Mouse (Mus musculus): ENCODE measurements around the gene Snx1.

The Snx1 gene

DNA sequence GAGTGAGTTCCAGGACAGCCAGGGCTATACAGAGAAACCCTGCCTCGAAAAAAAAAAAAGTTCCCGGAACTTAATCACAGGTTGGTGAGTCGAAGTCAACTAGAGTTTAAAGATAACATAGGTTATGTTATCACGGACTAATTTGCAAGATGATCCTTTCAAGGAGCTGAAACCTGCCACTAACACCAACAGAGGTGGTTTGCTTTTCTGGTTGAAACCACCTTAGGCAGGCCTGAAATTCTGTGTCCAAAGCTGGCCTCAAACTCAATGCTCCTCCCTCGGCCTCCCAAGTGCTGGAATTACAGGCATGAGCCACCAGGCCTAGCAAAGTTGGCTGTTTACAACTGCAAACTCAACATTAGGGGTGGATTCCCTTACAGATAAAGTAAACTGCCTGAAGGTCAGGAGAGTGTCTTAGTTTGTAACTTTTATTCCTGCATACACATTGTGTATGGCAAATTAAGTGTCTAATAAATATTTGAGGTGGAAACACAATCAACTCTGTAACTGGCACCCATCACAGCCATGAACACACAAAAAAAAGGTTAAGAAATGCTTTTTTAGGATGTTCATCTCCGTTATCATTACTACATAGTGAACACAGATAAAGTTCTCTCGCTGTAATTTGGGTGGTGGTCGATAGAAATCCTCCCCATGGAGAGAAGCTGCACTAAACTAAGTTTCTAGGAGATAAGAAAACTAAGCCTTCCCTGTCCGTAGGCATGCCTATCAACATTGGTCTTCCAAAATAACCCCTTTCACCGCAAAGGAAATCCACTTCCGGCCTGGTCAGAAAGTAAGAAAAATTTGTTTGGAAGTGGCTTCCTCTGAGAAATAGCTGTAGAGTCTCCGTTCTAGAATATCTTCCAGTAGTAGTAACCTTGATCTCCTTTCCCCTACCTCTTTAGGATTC, 588 bp downstream of the Snx1 start:
- peak in 1 of 2 experiments; percentile 14 for DNase-seq

DNA sequence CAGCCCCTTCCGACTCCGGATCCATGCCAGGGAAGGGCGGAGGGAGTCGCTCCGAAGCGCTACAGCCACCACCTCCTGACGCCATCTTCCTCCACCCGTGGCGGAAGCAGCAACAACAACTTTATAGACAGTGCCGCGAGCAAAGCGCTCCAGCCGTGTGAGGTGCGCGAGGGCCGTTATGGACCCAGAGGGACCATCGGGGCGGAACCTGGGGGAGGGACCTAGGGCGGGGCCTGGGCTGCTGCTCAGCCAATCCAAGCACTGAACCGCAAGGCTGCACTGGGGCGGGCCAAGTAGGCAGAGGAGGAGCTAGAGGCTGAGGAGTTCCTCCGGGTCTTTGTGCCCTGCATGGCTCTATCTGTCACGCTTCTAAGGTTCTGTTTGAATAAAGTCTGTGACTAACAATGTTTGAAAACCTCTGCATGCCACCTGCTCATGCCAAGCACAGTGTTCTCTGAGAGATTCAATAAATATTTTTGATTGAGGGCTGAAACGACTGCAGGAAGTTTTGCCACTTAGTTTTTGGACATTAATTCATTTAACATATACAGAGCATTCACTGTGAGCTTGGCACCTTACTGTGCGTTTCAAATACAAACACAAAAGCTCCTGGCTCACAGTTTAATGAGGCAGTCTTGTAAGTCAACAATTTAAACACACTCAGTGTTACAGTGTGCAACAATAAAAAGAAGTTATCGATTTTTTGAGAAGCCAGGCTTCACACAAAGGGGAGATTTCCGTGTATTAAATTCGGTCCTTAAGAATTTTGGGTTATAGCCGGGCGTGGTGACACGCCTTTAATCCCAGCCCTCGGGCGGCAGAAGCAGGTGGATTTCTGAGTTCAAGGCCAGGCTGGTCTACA, 1.5 kb downstream of the Snx1 start:
- peak; percentile 98 for DNase-seq

DNA sequence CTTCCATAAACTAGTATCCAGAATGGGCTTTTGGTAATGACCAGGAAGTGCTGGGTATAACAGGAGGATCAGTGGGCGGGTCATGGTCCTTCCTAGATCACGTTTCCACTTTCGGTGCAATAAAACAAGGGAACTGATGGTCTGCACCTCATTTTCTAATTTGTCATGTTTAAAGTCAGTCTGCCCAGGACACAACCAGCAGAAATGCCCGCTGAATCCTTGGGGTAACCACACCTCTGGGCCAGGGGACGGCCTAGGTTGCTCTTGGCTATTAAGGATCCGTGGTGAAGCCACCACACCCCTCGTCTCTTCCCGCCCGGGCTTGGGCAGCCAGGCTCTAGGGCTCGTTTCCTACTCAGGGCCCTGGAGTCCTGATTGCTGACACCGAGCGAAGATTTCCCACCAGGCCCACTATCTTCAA, 2.3 kb downstream of the Snx1 start:
- no peak for DNase-seq

DNA sequence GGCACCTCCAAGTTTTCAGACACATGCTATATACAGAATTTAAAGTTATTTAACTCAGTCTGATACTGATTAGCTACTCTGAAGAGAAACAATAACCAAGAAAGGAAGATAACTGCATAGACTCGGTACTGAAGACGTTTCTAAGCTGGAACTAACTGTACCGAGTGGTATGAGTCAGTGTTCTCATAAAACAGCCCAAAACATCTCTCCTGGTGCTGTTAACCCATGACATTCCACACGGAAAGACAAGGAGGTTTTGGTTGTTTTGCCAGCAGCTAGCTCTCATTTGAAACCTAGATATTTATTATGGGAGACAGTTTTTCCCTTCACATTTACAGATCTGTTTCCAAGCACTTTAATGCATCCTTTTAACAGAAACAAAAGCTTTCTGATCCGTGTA, 2.7 kb downstream of the Snx1 start:
- no peak for DNase-seq

DNA sequence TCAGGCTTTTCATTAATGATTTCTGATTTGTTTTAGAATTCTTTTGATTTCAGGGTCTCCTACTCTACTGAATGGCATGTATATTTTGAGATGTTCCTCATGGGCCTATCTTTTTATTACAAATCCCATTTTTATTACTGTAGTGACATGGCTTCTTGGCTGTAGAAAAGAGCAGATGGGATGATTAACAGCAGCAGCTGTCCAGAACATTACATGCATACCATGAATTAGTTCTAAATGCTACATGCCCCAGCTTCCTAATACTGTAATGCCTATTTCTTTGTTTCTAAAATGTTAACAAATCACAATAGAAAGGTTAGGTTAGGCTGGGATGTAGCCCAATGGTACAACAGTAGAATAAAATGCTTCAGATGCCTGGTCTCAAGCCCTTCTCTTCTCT, 5.0 kb downstream of the Snx1 start:
- DNase-seq = no peak

DNA sequence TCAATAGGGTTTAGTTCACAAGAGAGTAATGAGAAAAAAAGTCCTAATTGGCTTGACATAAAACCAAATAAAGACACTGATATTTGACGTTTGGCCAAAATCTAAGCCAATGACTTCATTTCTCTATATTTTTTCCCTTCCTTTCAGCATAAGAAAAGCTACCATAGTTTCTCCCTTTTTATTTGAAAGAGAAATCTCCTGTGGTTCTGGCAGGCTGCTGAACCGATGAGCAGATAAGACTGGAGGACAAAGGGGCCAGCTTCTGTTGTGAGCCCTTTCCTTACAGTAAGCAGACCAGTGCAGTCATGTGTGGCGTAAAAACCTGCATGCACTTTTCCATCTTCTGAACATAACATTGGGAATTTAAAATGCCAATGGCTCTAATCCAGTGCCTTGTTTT, 5.4 kb downstream of the Snx1 start:
- no peak for DNase-seq

DNA sequence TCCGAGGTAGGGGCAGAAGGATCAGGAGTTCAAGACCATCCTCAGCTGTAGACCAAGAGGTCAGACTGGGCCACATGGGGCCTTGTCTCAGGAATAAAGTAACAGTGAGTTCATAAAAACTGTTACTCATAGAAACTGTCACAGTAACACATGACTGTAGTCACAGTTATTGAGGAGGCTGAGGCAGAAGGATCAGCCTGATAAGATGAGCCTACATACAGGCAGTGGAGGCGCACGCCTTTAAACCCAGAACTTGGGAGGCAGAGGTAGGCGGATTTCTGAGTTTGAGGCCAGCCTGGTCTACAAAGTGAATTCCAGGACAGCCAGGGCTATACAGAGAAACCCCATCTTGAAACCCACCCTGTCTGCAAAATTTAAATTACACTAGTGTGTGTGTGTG, 6.3 kb downstream of the Snx1 start:
- no peak for DNase-seq

DNA sequence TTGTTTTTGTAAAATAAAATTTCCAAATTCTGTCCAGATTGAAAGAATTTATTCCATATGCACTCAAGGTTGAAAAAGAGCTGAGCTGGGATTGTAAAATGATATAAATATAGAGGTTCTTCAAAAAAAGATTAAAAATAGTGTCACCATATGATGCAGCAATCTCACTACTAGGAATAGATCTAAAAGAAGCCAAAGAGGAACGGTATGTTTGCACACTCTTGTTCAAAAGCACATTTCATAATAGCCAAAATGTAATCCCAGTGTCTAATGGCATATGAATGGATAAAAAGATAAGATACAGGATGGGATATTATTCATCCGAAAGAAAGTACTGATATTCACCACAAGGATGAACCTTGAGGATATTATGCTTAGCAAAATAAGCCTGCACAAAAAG, 6.9 kb downstream of the Snx1 start:
- no peak for DNase-seq

DNA sequence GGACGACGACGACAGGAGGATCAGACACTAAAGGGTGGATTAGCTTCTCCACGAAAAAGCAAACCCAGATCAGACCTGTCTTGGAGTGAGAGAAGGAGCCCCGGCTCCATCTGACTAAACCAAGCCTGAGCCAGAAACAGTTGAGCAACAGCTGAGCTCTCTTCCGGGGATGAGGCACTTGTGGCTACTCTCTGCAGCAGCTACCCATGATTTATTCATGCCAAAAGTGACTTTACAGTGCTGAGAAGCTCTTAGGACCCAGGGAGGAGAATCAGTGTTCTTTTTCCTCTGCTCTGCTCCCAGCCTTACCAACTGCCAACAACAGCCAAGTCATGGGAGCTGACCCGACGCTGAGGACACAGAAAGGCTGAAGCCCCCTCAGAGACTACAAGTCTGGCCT, 9.5 kb downstream of the Snx1 start:
- DNase-seq = no peak

DNA sequence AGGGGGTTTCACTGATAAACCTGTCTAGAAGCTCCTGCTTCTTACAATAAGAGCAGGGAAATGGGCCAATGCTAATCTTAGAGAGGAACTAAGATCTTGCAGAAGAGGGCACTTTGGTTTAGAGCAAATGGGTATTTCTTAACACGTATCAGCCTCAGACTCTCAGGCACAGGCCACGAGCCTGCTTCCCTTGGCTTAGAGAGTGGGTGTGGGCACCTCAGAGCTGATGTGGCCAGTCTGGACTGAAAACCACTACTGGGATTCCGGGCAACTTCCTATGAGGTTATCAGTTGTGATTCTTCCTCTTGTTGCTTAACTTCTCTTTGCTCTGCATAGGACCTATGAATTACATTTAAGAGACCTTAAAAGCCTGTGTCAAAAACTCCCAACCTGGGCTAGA, 12.0 kb downstream of the Snx1 start:
- DNase-seq = no peak

DNA sequence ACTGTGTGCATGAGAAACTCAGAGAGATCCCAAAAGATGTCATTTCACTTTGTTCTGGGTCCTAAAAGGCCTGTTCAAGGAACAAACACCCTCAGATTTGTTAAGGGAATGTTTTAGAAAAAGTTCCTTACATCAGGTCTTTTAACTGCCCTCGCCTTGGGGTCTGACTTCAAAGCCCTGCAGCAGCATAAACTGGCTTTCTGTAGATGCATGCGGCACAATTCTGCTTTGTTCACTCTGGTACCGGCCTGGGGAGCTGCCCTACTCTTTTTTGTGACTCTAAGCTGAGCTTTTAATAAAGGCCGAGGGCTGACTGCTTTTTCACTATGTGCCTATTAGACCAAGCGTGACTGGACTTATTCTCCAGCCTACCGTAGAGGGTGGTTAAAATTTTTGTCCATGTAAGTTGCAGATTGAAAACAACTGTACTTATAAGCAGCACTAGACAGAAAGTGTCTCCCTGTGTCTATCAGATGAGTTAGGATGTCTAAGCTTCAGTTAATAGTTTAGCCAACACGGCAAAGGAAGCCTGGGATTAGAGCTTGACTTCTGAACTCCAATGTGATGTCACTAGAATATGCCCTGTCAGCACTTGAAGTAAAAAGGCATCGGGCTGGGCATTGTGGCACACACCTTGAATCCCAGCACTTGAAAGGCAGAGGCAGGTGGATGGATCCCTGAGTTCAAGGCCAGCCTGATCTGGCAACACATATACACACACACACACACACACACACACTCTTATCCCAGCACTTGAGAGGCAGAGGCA, 15.6 kb downstream of the Snx1 start:
- DNase-seq = no peak

DNA sequence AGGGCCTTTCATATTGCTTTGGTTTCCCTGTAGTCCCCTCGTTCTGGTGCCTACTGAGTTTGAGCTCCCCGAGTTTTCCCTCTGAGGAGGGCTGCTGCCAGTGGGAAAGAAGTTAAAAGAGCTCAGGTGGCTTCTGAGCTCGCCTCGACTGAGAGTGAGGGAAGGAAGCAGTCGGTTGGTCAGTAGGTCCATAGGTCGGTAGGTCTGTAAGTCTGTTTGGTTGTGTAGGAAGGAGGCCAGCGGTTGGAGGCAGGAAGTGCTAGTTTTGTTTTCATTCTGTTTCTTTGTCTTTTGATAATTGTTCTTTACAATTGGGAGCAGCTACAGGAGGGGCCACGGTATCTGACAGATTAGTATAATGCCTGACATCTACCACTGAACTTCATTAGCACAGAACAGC, 16.3 kb downstream of the Snx1 start:
- no peak for DNase-seq

DNA sequence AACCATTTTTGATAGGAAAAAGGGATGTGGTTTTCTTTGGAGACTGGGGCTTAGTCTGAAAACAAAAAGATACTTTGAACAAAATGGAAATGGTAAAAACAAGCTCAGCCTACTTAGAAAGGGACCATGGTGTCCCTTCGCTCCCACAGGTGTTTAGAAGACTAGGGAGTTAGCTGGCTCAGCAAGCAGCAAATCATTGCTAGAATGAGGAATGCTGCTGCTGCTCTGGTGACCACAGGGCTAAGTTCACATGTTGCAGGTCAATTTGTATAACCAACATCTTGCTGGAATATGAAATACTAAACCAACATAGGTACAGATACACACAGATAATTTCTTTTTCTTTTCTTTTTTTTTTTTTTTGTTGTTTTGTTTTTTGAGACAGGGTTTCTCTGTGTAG, 16.8 kb downstream of the Snx1 start:
- no peak for DNase-seq

DNA sequence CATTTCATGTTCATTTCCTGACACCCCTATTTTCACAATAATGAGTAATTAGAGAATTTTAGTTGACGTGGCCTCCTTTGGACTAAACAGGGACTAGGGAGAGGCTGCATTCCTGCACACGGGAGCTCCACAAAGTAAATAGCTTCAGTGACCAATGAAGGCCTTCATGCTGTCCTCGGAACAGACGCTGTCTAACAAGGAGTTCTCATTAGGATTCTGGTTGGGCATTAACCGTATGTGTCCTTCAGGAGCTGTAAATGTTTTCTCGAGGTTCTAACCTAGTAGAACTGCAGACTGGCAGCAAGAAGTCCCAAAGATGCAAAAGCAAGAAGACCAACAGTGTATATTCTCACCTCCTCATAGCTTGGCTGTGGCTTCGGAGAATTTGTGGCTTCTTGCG, 21.2 kb downstream of the Snx1 start:
- no peak for DNase-seq

DNA sequence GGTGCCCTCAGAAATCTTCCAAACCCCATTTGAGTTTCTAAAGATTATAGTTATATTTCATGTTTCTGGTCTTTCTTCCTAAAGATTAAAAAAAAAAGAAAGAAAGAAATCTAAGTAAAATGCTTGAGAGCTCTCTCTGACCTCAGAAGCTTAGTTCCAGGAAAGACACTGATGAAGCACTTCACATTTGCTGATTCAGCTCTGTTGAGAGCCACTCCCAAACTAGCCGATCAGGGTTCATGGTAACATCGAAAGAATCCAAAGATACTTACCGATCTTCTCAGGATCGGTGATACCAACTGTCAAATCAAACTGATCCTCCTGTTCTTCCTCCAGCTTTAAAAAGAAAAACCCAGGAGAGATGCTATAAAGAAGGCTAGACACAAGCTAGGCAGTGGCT, 21.8 kb downstream of the Snx1 start:
- no peak for DNase-seq

DNA sequence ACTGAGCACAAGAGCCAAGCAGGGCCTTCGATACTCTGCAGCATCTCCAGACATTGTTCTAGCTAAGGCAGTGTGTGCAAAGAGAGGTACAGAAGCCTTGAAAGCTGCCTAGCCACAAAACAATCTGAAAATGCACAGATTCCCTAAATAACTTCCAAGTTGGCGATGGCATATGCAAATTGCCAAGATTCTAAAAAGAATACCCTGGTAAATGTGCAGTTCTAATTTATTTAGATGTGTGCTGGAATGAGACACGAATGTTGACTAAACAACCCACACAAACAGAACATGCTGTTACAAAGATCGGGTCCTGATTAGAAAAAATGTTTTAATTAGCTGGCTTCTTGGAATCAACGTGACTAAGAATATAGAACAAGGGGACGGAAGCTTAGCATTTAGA, 23.7 kb downstream of the Snx1 start:
- no peak for DNase-seq

DNA sequence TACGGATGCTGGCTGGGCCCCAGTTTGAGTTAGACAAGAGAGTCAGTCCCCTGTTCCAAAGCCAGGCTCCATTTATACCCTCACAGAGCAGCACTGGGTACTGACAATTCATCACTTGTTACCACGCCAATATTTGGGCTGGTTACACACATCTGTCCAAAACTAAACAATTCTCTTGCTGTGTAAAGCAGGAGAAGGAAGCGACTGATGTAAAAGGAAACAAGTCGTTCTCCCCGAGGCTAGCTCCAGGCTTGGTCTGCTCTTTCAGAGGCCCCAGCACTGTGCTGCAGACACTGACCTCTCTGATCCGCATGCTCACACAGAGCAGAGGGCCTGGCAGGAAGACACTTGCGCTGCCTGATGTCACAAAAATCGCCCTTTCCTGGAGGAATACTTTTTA, 24.8 kb downstream of the Snx1 start:
- DNase-seq = no peak

DNA sequence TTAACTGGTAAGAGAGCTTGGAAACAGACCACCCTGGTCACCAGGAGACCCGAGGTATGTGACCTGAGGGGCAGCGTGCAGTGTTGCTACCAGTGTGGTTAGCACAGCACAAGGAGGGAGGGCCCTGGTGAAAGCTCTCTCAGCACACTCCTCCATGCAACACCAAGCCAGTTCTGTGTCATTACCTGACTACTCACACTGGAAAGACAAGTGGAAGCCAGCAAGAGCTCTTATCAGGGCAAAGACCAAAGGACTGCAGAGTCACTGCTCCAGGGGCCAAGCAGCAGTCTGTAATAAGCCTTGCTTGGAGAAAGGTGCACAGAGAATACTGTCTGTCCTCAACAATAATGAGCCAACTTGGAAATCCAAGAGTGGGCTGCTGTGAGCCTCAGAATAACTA, 33.7 kb downstream of the Snx1 start:
- DNase-seq = no peak

DNA sequence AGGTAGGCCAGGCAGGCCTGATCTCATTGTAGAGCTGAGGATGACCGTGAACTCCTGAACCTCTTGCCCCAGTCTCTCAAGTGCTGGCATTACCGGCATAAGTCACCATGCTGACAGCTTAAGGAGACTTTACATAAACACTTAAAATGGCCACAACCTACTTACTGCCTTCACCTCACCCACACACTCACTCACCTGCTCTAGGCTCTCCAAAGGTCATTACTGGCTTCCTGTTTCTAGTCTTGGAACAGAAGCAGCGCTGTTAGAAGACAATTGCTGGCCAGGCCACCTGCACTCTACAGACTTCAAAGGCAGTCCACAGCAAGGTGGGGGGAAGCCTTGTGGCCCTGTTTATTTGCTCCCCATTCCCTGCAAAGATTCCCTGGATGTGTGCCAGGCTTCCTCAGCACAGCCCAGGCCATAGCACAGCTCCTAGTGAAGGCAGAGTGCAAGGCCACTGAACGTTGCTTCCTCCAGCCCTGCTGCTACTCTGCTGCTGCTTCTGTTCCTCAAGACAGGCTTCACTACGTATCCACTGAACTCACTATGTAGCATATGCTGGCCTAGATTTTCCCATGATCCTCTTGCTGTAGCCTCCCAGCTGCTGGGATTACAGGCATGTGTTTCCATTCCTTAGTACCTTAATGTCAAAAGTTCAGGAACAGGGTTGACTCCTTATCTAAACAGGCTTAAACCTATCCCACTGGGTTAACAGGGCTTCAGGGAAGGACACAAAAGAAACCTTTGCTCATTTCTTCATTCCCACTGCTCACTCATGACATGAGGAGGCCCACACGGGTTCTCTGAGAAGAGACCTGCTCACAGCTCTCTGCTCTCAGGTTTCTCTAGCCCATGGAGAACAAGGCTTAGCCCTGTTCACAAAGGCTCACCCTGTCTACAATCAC, 34.8 kb downstream of the Snx1 start:
- no peak for DNase-seq

DNA sequence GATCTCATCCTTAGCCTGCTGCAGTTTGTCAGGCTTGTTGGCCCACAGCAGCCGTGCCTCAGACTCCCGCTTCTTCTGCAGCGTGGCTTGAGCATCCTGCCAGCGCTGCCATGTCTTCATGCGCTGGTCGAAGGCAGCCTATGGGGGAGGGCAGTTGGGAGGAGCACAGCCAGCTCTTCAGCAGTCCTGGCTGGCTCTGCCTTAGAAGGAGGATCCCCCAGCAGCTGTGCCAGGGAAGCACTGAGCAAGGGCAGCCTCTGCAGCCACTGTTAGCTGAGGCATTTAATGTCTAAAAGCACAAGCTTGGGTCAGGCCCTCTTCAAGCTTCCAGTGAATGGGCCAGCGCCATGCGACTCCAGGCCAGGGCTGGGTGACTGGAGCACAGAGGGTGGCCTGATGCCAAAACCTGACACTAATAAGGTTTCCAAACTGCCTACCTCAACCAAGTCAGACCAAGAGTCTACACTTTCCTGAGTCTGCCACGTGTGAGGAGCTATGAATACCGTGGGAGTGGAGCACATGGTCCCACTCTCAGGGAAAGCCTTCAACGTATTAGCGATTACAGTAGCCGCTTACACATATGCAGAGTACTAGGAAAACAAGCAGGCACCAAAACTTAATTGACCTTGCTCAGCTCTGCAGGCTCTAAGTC, 35.7 kb downstream of the Snx1 start:
- DNase-seq = no peak

DNA sequence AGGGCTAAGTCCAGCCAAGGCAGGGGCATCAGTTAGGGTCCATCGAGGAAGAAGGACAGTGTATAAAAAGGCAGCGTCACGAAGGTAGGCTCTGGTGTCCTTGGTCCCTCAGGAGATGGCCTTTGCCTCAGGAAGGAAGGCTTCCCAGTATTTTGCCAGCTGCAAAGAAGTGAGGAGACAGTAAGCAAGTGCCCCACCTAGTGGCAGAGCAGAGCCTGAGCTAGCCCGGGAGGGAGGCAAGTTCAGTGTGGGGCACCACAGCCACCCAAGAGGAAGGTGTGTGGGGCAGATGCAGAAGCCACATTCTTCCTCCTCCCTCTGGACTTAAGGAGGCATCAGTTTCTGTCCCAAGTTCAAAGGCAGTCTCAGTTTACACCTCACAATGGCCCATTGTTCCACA, 38.0 kb downstream of the Snx1 start:
- peak in 1 of 2 experiments; percentile 29 for DNase-seq

DNA sequence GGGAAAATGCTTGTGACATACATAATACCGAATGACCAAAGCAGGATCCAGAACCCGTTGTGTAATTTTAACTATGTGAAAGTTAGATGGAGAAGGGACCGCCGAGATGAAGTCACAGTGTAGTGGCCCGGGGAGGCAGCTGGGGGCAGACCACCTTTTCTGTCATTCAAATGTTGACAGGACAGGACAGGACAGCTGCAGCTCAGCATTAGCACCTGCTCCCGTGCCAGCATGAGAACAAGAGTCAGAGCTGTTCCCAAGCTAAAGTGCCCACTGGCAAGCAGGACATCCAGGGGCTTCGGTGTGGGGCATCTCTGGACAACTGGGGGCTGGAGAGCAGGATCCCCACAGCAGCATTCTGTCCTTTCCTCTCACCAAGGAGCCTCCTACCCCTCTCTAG, 39.3 kb downstream of the Snx1 start:
- no peak for DNase-seq
